In the genomic region with DNA sequence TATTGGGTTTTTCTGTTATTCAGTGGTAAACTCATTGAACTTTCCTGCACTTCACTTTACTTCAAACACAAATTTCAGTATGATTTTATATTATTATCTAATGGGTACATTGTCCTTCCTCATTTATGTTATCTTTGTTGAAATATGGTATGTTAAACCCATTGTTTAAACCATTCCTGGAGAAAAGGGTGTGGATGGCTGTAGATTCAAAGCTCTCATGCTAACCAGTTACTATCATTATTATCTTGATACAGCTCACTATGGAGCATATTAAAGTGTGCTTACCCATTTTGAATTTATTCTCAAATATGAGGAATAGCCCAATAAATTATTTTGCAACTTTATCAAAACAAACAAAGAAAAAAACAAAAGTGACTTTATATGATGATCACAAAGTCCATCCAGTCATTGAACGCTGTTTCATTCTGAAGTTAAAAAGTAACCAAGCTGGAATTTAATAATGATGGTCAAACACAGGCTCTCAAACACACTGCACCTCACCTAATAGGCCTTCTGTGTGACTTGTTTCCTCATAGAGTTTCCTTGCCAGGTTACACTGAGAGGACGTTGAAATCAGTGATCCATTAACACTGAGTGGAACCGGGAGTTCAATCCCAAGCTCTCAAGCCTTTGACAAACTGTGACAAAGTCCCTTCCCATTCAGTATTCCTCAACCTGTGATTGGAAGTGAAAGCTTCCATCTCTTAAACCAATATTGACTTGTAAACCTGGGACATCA, we compare ENCODE assay signal across 20 mouse cellular contexts.
DNase-seq lines count a peak whose midpoint lies in the region; ATAC-seq and TF ChIP-seq lines count a peak whose summit lies in the region.
"Had no signal": no experiment of that assay in that cellular context is flagged by ENCODE, and none has a peak within 500 bp of the region (broad histone marks: within the 10 kb centered on the region; RNA-seq: fewer than 3 reads in every experiment).

No protein-coding gene starts in this region.

- H3K36me3 ChIP-seq in liver, adult 2 months (ENCODE audit: control insufficient read depth, insufficient read depth, low read length), result no peaks in the 10 kb centered on the region
- H3K36me3 ChIP-seq in intestine, postnatal 0 days (ENCODE audit: control insufficient read depth, insufficient read depth), result no peaks in the 10 kb centered on the region
- no peaks in the 10 kb centered on the region for H3K36me3 ChIP-seq in stomach, postnatal 0 days (ENCODE audit: control insufficient read depth, insufficient read depth, low read length)
- no peaks in the 10 kb centered on the region for H3K36me3 ChIP-seq in forebrain, embryonic 11.5 days (ENCODE audit: control insufficient read depth, insufficient read depth, low read length)
- H3K36me3 ChIP-seq: forebrain, embryonic 10.5 days; heart, embryonic 13.5 days; hindbrain, embryonic 13.5 days; lung, embryonic 15.5 days; neural tube, embryonic 15.5 days had no signal

- no peak for TF ChIP-seq EP300 in stomach, postnatal 0 days (optimal IDR thresholded peaks at IDR 0.05)

- ATAC-seq in intestine, postnatal 0 days, result peak; percentile 93
- ATAC-seq in stomach, postnatal 0 days (ENCODE audit: low FRiP score, low TSS enrichment), result 0 out of 2 replicates have a peak, but pooled peaks have one; percentile 45
- no peak for ATAC-seq in forebrain, embryonic 11.5 days (replicated peaks; ENCODE audit: low FRiP score)
- ATAC-seq: midbrain, embryonic 16.5 days had no signal

- H3K9me3 ChIP-seq in intestine, postnatal 0 days (ENCODE audit: control insufficient read depth), result no peaks in the 10 kb centered on the region
- no peaks in the 10 kb centered on the region for H3K9me3 ChIP-seq in stomach, postnatal 0 days (ENCODE audit: control insufficient read depth, low read length)
- no peaks in the 10 kb centered on the region for H3K9me3 ChIP-seq in forebrain, embryonic 11.5 days (ENCODE audit: control insufficient read depth, low read length)
- H3K9me3 ChIP-seq: forebrain, embryonic 10.5 days; heart, embryonic 13.5 days; hindbrain, embryonic 13.5 days; lung, embryonic 15.5 days; neural tube, embryonic 15.5 days had no signal

- peak; percentile 100 for DNase-seq in liver, adult 2 months (ENCODE audit: extremely low read depth, low read depth, low spot score)
- no peak for DNase-seq in liver
- DNase-seq in kidney, postnatal 36 days, result peak; percentile 25 to 53
- no peak for DNase-seq in stomach, postnatal 0 days (ENCODE audit: low spot score)
- DNase-seq in urinary bladder, postnatal 14 days (ENCODE audit: low spot score), result no peak
- DNase-seq in forebrain, embryonic 11.5 days (ENCODE audit: low spot score), result no peak
- DNase-seq: adrenal gland, postnatal 36 days; cerebellum, adult 11-12 months; cerebellum, postnatal 36 days; gastrocnemius, adult 2 months; lung, postnatal 4 days; thymus, postnatal 25 days had no signal

- H3K4me2 ChIP-seq in intestine, postnatal 0 days (replicated peaks; ENCODE audit: low read depth), result no peak overlapping the region
- no peak overlapping the region for H3K4me2 ChIP-seq in stomach, postnatal 0 days (replicated peaks; ENCODE audit: low read depth)
- H3K4me2 ChIP-seq in forebrain, embryonic 11.5 days (ENCODE audit: low read depth, low read length, severe bottlenecking), result no peak overlapping the region
- H3K4me2 ChIP-seq: heart, embryonic 13.5 days; hindbrain, embryonic 13.5 days; lung, embryonic 15.5 days; neural tube, embryonic 15.5 days had no signal

- no peaks in the 10 kb centered on the region for H3K79me2 ChIP-seq in liver, adult 2 months (ENCODE audit: control insufficient read depth, insufficient read depth, low read length)

- no peak for TF ChIP-seq POLR2A in liver, adult 2 months (IDR thresholded peaks at IDR 0.05; ENCODE audit: extremely low read depth, insufficient read depth, low read length)

- H3K27me3 ChIP-seq in liver, adult 2 months (ENCODE audit: control insufficient read depth, insufficient read depth, low read length), result no peaks in the 10 kb centered on the region
- no peaks in the 10 kb centered on the region for H3K27me3 ChIP-seq in intestine, postnatal 0 days (replicated peaks; ENCODE audit: control insufficient read depth, insufficient read depth, low read length)
- no peaks in the 10 kb centered on the region for H3K27me3 ChIP-seq in stomach, postnatal 0 days (ENCODE audit: control insufficient read depth, insufficient read depth, low read length)
- no peaks in the 10 kb centered on the region for H3K27me3 ChIP-seq in forebrain, embryonic 11.5 days (ENCODE audit: control insufficient read depth, insufficient read depth, low read length)
- H3K27me3 ChIP-seq: CH12.LX; heart, embryonic 13.5 days; hindbrain, embryonic 13.5 days; lung, embryonic 15.5 days; neural tube, embryonic 15.5 days had no signal

- 30% methylated on average over 3 of the region's 3 CpGs for WGBS in liver, adult 2 months
- WGBS in intestine, postnatal 0 days, result 43% methylated on average over 3 of the region's 3 CpGs
- WGBS in stomach, postnatal 0 days, result 52% methylated on average over 3 of the region's 3 CpGs
- WGBS in forebrain, embryonic 11.5 days, result 93% methylated on average over 3 of the region's 3 CpGs

- no peak for TF ChIP-seq CTCF in liver, adult 2 months (IDR thresholded peaks at IDR 0.05; ENCODE audit: low read depth, low read length)
- no peak for TF ChIP-seq CTCF in intestine, postnatal 0 days (IDR thresholded peaks at IDR 0.05; ENCODE audit: low read depth)
- no peak for TF ChIP-seq CTCF in stomach, postnatal 0 days (IDR thresholded peaks at IDR 0.05; ENCODE audit: low read depth)

- H3K4me1 ChIP-seq in liver, adult 2 months (ENCODE audit: control insufficient read depth, insufficient read depth, low read length), result peaks cover 11% of the 10 kb centered on the region; the same call in 1 of the 2 replicates
- H3K4me1 ChIP-seq in intestine, postnatal 0 days (replicated peaks; ENCODE audit: control insufficient read depth, insufficient read depth, low read length), result no peaks in the 10 kb centered on the region
- no peaks in the 10 kb centered on the region for H3K4me1 ChIP-seq in stomach, postnatal 0 days (replicated peaks; ENCODE audit: control insufficient read depth, insufficient read depth)
- H3K4me1 ChIP-seq in forebrain, embryonic 11.5 days (replicated peaks; ENCODE audit: control insufficient read depth, insufficient read depth, low read length), result no peaks in the 10 kb centered on the region
- H3K4me1 ChIP-seq: forebrain, embryonic 10.5 days; heart, embryonic 13.5 days; hindbrain, embryonic 13.5 days; lung, embryonic 15.5 days; neural tube, embryonic 15.5 days had no signal

- H3K4me3 ChIP-seq in liver, adult 2 months (ENCODE audit: insufficient read depth, low read depth, low read length), result no peak overlapping the region
- no peak overlapping the region for H3K4me3 ChIP-seq in intestine, postnatal 0 days (ENCODE audit: low read depth, low read length)
- H3K4me3 ChIP-seq in stomach, postnatal 0 days (ENCODE audit: low read depth, low read length), result no peak overlapping the region
- no peak overlapping the region for H3K4me3 ChIP-seq in forebrain, embryonic 11.5 days (ENCODE audit: low read depth, low read length)
- H3K4me3 ChIP-seq: forebrain, embryonic 10.5 days; gastrocnemius, adult 2 months; heart, embryonic 13.5 days; hindbrain, embryonic 13.5 days; lung, embryonic 15.5 days; neural tube, embryonic 15.5 days had no signal

- H3K27ac ChIP-seq in liver, adult 2 months (replicated peaks; ENCODE audit: insufficient read depth, low read depth, low read length), result no peak overlapping the region
- no peak overlapping the region for H3K27ac ChIP-seq in intestine, postnatal 0 days (ENCODE audit: low read depth, low read length)
- H3K27ac ChIP-seq in stomach, postnatal 0 days (replicated peaks), result no peak overlapping the region
- no peak overlapping the region for H3K27ac ChIP-seq in forebrain, embryonic 11.5 days (ENCODE audit: low read depth, low read length)
- H3K27ac ChIP-seq: forebrain, embryonic 10.5 days; gastrocnemius, adult 2 months; heart, embryonic 13.5 days; hindbrain, embryonic 13.5 days; lung, embryonic 15.5 days; neural tube, embryonic 15.5 days had no signal

- H3K9ac ChIP-seq in liver, adult 2 months (ENCODE audit: low read depth, low read length), result no peak overlapping the region
- H3K9ac ChIP-seq in intestine, postnatal 0 days (ENCODE audit: low read depth, low read length), result no peak overlapping the region
- H3K9ac ChIP-seq in stomach, postnatal 0 days (ENCODE audit: low read length), result no peak overlapping the region
- no peak overlapping the region for H3K9ac ChIP-seq in forebrain, embryonic 11.5 days (ENCODE audit: low read length)
- H3K9ac ChIP-seq: heart, embryonic 13.5 days; hindbrain, embryonic 13.5 days; lung, embryonic 15.5 days; neural tube, embryonic 15.5 days had no signal

Comparison
In these comparisons a context has a peak if more than half of its experiments do, and no peak if none do; other contexts are left out.
1. DNase-seq: peak in liver, adult 2 months (single experiment) and kidney, postnatal 36 days (2 of 2); none in liver (single experiment), stomach, postnatal 0 days (single experiment), urinary bladder, postnatal 14 days (single experiment) and forebrain, embryonic 11.5 days (single experiment).